Mouse (Mus musculus): ENCODE measurements around the gene Ppp2r5d.

Ppp2r5d gene

GRCm38 (mm10) chr17:46714756-46715481, 10.0 kb upstream of the Ppp2r5d start:
- no peak for DNase-seq (ENCODE audit: low spot score in 2 of 2)

- no peak for DNase-seq (ENCODE audit: low spot score in 2 of 2)
These were observed 8.9 kb upstream of the Ppp2r5d start for GRCm38 (mm10) chr17:46713849-46714248.

- DNase-seq (ENCODE audit: low spot score in 2 of 2), result no peak
These were observed 7.5 kb upstream of the Ppp2r5d start for GRCm38 (mm10) chr17:46712442-46712841.

GRCm38 (mm10) chr17:46711612-46712271, 6.8 kb upstream of the Ppp2r5d start:
- DNase-seq (ENCODE audit: low spot score in 2 of 2), result no peak

GRCm38 (mm10) chr17:46710959-46711597, 6.2 kb upstream of the Ppp2r5d start, which contains the start of gene Pex6:
Pex6 (plus strand) TSS chr17:46711463.
- DNase-seq (ENCODE audit: low spot score in 2 of 2), result peak; percentile 90 to 92

- no peak for DNase-seq (ENCODE audit: low spot score in 2 of 2)
These were observed 1.6 kb upstream of the Ppp2r5d start for GRCm38 (mm10) chr17:46706375-46707089.

GRCm38 (mm10) chr17:46703971-46704886, 682 bp downstream of the Ppp2r5d start:
- DNase-seq (ENCODE audit: low spot score in 2 of 2), result no peak

GRCm38 (mm10) chr17:46702506-46702905, 2.4 kb downstream of the Ppp2r5d start:
- no peak for DNase-seq (ENCODE audit: low spot score in 2 of 2)

- DNase-seq (ENCODE audit: low spot score in 2 of 2), result no peak
These were observed 2.8 kb downstream of the Ppp2r5d start for GRCm38 (mm10) chr17:46702100-46702499.

GRCm38 (mm10) chr17:46701489-46701888, 3.4 kb downstream of the Ppp2r5d start:
- no peak for DNase-seq (ENCODE audit: low spot score in 2 of 2)

- no peak for DNase-seq (ENCODE audit: low spot score in 2 of 2)
These were observed 5.0 kb downstream of the Ppp2r5d start for GRCm38 (mm10) chr17:46699912-46700311.

GRCm38 (mm10) chr17:46699245-46699644, 5.7 kb downstream of the Ppp2r5d start:
- no peak for DNase-seq (ENCODE audit: low spot score in 2 of 2)

- DNase-seq (ENCODE audit: low spot score in 2 of 2), result no peak
These were observed 6.4 kb downstream of the Ppp2r5d start for GRCm38 (mm10) chr17:46698515-46698914.

GRCm38 (mm10) chr17:46694517-46695063, 10.3 kb downstream of the Ppp2r5d start:
- DNase-seq (ENCODE audit: low spot score in 2 of 2), result no peak

GRCm38 (mm10) chr17:46691390-46691789, 13.5 kb downstream of the Ppp2r5d start:
- no peak for DNase-seq (ENCODE audit: low spot score in 2 of 2)

- DNase-seq (ENCODE audit: low spot score in 2 of 2), result no peak
These were observed 14.2 kb downstream of the Ppp2r5d start for GRCm38 (mm10) chr17:46690665-46691064.

- DNase-seq (ENCODE audit: low spot score in 2 of 2), result no peak
These were observed 19.0 kb downstream of the Ppp2r5d start for GRCm38 (mm10) chr17:46685913-46686312.

- DNase-seq (ENCODE audit: low spot score in 2 of 2), result no peak
These were observed 22.1 kb downstream of the Ppp2r5d start for GRCm38 (mm10) chr17:46682654-46683389.

GRCm38 (mm10) chr17:46681466-46682118, 23.3 kb downstream of the Ppp2r5d start:
- no peak for DNase-seq (ENCODE audit: low spot score in 2 of 2)
